Mouse (Mus musculus) intestine, embryonic 14.5 days (tissue): ENCODE data around the gene Apba1. TPM values are rescaled to one million over a fixed set of nuclear protein-coding genes. Genes with fewer than 3 reads are reported as not detected.

ENCODE experiments used
- ATAC-seq: fragments of 200-750 bp; cut with Nextera tagmentation; replicated peaks from 2 replicates; pipeline ENCODE4 v1.8.0; 2017; ENCODE audit warnings: low read depth, moderate number of reproducible peaks, moderate TSS enrichment, moderate library complexity; ENCODE audit not compliant: low FRiP score, low TSS enrichment
- DNase-seq: peaks from one replicate; pipeline ENCODE4 v3.0.0-alpha.2; 2018; ENCODE audit warnings: low spot score
- H3K27ac ChIP-seq: fragments of 300-500 bp; sonication (generic); 2 replicates; pipeline ENCODE4 v1.5.1; 2014; ENCODE audit warnings: low read depth, mild to moderate bottlenecking, control low read depth
- H3K27me3 ChIP-seq: fragments of 300-500 bp; sonication (generic); replicated peaks from 2 replicates; pipeline ENCODE4 v1.6.1; 2014; ENCODE audit warnings: low read length, control low read depth; ENCODE audit not compliant: control insufficient read depth, insufficient read depth
- H3K36me3 ChIP-seq: fragments of 300-500 bp; sonication (generic); 2 replicates; pipeline ENCODE4 v1.6.1; 2014; ENCODE audit warnings: low read length, control low read depth; ENCODE audit not compliant: control insufficient read depth, insufficient read depth
- H3K4me1 ChIP-seq: fragments of 300-500 bp; sonication (generic); replicated peaks from 2 replicates; pipeline ENCODE4 v1.6.1; 2014; ENCODE audit warnings: low read length, control low read depth, mixed read lengths; ENCODE audit not compliant: control insufficient read depth, insufficient read depth
- H3K4me2 ChIP-seq: fragments of 300-500 bp; sonication (generic); 2 replicates; pipeline ENCODE4 v1.6.1; 2014; ENCODE audit warnings: low read length
- H3K4me3 ChIP-seq: fragments of 300-500 bp; sonication (generic); 2 replicates; pipeline ENCODE4 v1.5.1; 2014; ENCODE audit warnings: low read depth, low read length, control low read depth, mixed read lengths
- H3K9ac ChIP-seq: fragments of 300-500 bp; sonication (generic); 2 replicates; pipeline ENCODE4 v1.6.1; 2014; ENCODE audit warnings: mild to moderate bottlenecking, low read length
- H3K9me3 ChIP-seq: fragments of 300-500 bp; sonication (generic); 2 replicates; pipeline ENCODE4 v1.6.1; 2016; ENCODE audit warnings: low read length, control low read depth; ENCODE audit not compliant: control insufficient read depth
- whole genome bisulfite sequencing: fragments of 180-500 bp; shearing (Covaris S2); extraction: QIAGEN DNeasy Blood & Tissue Kit; methylation state at CpG from one replicate; pipeline ENCODE4 v1.1.7; 2014; 5-methylcytosine and 5-hydroxymethylcytosine counted together
- polyA plus RNA-seq: library from polyadenylated mRNA; unstranded; fragments of >200 nt; fragmentation: Nextera tagmentation; extraction: Ambion mirVana; gene quantifications from 2 replicates; pipeline ENCODE4 v1.2.1, GENCODE M21; 2014

Apba1 gene
- polyA plus RNA-seq, 1 experiment from 2014 or later: 0.77 TPM

DNA sequence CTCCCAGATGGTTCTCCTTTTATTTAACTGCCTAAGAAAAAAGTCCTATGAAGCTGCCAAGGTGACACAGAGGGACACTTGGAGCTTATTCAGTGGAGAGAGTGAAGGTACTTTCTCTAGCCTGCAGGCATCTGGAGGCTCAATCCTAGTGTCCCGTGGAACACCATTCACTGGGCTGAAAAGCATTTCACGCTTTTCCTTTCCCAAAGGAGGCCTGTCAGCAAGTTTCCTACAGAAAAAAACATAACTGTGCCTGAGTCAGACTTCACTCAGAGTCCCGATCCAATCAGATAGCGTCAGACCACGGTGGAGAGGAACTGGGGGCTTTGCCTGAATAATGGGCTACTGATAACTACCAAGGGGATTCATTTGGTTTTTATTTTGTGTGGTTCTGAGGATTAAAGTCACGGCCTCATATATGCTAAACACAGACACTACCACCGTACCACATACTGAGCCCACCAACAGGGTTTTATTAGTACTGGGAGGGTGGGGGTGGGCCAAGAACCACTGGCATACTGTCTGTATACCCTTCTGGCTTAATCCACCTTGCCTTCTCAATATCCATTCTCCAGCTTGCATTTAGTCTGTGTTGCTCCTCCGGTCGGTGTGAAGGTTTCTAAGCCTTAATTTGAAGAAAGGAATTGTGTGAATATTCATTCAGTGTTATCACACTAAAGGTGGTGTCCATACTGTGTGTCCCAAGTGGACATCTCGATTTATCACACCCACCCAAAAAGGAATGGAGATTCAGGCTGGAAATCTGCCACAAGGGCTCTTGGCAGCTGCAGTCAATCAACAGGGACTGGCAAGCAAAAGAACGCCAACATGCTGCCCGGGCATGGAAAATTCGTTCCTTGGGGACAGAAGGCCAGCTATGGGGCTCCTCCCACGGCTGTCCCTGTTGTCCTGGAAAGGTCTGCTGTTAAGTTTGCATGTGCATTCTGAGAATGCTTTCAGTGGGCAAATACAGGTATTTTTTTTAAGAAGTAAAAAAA lies 75.3 kb downstream of the Apba1 start:
- no peak for DNase-seq
- no peaks in the 10 kb centered on the region for H3K27me3 ChIP-seq
- no peaks in the 10 kb centered on the region for H3K4me1 ChIP-seq
- H3K27ac ChIP-seq: no peak overlapping the region
- no peak for ATAC-seq
- H3K4me3 ChIP-seq: no peak overlapping the region
- H3K9ac ChIP-seq: no peak overlapping the region
- H3K4me2 ChIP-seq: no peak overlapping the region
- no peaks in the 10 kb centered on the region for H3K36me3 ChIP-seq
- WGBS: 78% methylated on average over 14 of the region's 14 CpGs
- H3K9me3 ChIP-seq: no peaks in the 10 kb centered on the region

DNA sequence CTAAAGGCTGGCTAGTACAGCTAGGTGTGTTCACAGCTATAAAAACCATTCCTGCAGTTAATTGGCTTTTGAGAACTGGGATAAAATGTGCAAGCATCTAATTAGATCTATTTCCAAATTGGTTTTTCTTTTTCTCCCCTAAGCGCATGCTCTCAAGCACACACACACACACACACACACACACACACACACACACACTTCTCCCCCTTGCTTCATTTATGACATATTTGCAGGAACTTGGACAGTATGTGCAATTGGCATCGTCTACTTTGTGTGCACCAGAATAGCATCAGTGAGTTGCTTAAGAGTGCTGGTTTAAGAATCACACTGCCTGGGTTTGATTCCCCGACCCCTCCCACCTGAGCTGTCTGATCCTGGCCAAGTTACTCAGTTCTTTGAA lies 76.0 kb downstream of the Apba1 start:
- Histone ChIP-seq H3K9me3 (no peaks in the 10 kb centered on the region), H3K4me3 (no peak overlapping the region), H3K4me1 (no peaks in the 10 kb centered on the region), H3K4me2 (no peak overlapping the region), H3K27ac (no peak overlapping the region), H3K27me3 (no peaks in the 10 kb centered on the region), H3K36me3 (no peaks in the 10 kb centered on the region), H3K9ac (no peak overlapping the region)
- ATAC-seq (no peak), DNase-seq (no peak)
- WGBS: 84% methylated on average over 3 of the region's 3 CpGs

DNA sequence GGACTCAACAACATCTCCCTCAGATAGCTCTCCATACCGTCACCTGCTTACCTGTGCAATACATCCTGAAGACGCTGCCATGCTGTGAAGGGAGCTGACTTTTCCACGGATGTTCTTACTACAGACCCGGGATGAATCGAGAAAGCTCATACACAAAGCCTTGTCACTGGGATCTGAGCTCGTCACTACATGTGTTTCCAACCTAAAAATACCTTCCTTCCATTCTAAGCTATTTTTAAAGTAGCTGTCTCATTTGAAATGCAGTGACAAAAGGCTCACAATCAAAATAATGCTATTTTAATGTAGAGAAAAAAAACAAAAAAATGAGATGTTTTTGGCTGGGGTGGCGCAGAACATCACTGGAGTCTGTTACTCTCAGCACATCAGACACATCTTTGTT lies 97.1 kb downstream of the Apba1 start:
- Histone ChIP-seq H3K36me3 (no peaks in the 10 kb centered on the region), H3K27me3 (no peaks in the 10 kb centered on the region), H3K4me2 (no peak overlapping the region), H3K4me1 (no peaks in the 10 kb centered on the region), H3K27ac (no peak overlapping the region), H3K4me3 (no peak overlapping the region), H3K9ac (no peak overlapping the region), H3K9me3 (0 out of 2 replicates have a peak, but pooled peaks cover 4% of the 10 kb centered on the region)
- 87% methylated on average over 7 of the region's 7 CpGs for WGBS
- DNase-seq (no peak), ATAC-seq (no peak)

DNA sequence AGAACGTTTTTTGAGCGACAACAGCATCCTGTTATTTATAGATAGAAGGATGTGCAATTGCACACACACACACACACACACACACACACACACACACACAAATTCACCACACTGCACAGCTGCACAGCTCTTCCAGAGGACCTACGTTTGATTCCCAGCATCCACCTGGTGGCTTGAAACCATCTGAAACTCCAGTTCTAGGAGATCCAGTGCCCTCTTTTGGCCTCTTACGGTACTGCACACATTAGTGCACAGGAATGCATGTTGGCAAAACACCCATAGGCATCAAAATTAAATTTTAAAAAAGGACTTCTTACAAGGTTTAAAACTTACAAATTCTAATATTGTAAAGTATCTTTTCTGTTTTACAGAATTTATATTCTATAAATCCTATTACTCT lies 99.4 kb downstream of the Apba1 start:
- H3K36me3 ChIP-seq: no peaks in the 10 kb centered on the region
- WGBS: 92% methylated on average over 4 of the region's 4 CpGs
- DNase-seq (no peak), ATAC-seq (no peak)
- H3K4me1 ChIP-seq: no peaks in the 10 kb centered on the region
- no peak overlapping the region for H3K4me2 ChIP-seq
- no peak overlapping the region for H3K4me3 ChIP-seq
- 0 out of 2 replicates have a peak, but pooled peaks cover 4% of the 10 kb centered on the region for H3K9me3 ChIP-seq
- no peak overlapping the region for H3K9ac ChIP-seq
- H3K27ac ChIP-seq: no peak overlapping the region
- no peaks in the 10 kb centered on the region for H3K27me3 ChIP-seq

DNA sequence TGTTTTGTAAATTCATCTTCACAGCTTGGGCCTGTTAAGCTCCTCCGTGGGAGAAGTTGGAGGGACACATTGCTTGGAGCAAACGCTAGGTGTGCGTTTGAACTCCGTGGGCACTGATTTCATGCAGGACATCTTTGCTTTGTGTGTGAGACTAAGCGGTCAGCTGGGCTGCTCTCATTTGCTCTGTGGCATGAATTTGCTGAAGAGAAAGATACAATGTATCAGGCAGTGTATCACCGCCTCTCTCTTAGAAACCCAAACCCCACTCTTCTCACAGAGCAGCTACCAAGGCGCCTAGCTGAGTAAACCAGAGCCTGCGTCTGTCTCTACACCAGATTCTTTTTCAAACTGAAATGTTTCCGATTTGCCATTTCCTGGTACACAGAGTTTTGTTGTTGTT lies 100.1 kb downstream of the Apba1 start:
- Histone ChIP-seq H3K9me3 (0 out of 2 replicates have a peak, but pooled peaks cover 4% of the 10 kb centered on the region), H3K36me3 (no peaks in the 10 kb centered on the region), H3K4me3 (no peak overlapping the region), H3K4me1 (no peaks in the 10 kb centered on the region), H3K27ac (no peak overlapping the region), H3K9ac (no peak overlapping the region), H3K27me3 (no peaks in the 10 kb centered on the region), H3K4me2 (no peak overlapping the region)
- DNase-seq (no peak), ATAC-seq (no peak)
- WGBS: 84% methylated on average over 9 of the region's 9 CpGs

DNA sequence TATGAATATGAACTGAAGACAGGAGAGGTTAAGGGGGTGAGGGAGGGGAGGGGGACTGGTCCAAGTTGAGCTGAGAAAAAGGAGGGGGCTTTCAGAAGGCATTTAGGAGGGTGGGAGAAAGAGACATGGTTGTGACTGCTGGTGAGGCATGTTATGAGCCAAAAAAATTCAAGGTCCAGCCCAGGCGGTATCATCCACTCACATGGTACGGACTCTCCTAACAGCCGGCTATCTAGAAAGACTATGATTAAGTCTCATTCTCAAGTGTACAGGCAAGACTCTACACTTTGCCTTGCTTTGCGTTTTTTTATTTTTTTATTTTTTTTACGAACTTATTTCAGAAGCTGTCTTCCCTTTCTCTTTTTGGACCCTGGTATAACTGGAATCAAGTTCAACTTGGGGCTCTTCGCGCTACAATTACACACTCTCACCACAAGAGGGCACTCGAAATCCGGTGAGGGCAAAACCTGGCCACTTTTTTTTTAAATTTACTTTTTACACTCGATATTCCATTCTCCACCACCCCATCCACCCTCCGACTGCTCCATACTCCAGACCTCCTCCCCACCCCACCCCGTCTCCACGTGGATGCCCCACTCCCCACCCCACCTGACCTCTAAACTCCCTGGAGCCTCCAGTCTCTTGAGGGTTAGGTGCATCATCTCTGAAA lies 101.6 kb downstream of the Apba1 start:
- Histone ChIP-seq H3K27ac (no peak overlapping the region), H3K9ac (no peak overlapping the region), H3K36me3 (no peaks in the 10 kb centered on the region), H3K4me1 (no peaks in the 10 kb centered on the region), H3K27me3 (no peaks in the 10 kb centered on the region), H3K4me2 (no peak overlapping the region), H3K4me3 (no peak overlapping the region), H3K9me3 (0 out of 2 replicates have a peak, but pooled peaks cover 4% of the 10 kb centered on the region)
- DNase-seq (peak; percentile 60), ATAC-seq (no peak)
- WGBS: 29% methylated on average over 13 of the region's 13 CpGs

DNA sequence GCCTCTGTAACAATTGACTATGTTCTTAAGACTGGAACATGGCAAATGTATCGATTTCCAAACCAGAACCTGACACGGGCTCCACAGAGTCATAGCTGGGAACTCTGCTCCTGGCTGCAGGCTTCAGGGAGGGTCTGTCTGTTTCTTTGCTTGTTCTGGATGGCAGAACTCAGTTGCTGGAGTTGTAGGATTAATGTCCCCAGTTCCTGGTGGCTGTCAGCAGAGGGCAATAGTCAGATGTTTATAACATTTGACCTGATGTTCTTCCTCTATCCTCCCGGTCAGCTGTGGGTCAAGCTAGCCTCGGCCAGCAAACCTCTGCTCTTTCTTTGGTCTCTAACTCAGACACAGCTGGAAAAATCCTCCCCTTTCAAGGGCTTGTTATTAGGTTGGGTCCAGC lies 104.0 kb downstream of the Apba1 start:
- Histone ChIP-seq H3K36me3 (no peaks in the 10 kb centered on the region), H3K4me3 (no peak overlapping the region), H3K9me3 (0 out of 2 replicates have a peak, but pooled peaks cover 2% of the 10 kb centered on the region), H3K27me3 (no peaks in the 10 kb centered on the region), H3K9ac (no peak overlapping the region), H3K4me2 (no peak overlapping the region), H3K27ac (no peak overlapping the region), H3K4me1 (no peaks in the 10 kb centered on the region)
- ATAC-seq: no peak
- no peak for DNase-seq
- 39% methylated on average over 4 of the region's 4 CpGs for WGBS

DNA sequence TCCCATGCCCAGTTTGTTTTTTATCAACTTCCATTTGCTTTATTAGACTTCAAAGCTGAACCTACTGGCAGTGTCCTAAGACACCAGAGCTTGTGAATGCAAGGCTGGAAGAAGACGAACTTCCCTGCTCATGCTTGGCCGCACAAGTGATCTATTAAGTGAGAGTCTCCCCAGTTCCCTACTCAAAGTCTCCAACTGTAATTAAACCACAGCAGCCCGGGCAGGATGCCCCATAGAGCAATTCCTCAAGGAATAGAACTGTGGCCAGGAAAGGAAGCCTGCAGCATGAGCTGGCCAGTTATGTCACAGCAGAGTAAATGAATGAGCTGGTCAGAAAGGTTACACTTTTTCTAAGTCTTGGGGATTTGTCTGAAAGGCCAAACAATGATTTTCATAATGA lies 105.3 kb downstream of the Apba1 start:
- Histone ChIP-seq H3K9ac (no peak overlapping the region), H3K4me3 (no peak overlapping the region), H3K36me3 (no peaks in the 10 kb centered on the region), H3K4me1 (no peaks in the 10 kb centered on the region), H3K9me3 (no peaks in the 10 kb centered on the region), H3K27ac (no peak overlapping the region), H3K27me3 (no peaks in the 10 kb centered on the region), H3K4me2 (no peak overlapping the region)
- ATAC-seq: no peak
- 63% methylated on average over 3 of the region's 3 CpGs for WGBS
- no peak for DNase-seq
